Mouse (Mus musculus): ENCODE data around the gene Cox10. TPM values are rescaled to one million over a fixed set of nuclear protein-coding genes. Genes with fewer than 3 reads are reported as not detected.

Cox10 gene
- polyA plus RNA-seq, 1 experiment from 2014 or later = 28.7 TPM

DNA sequence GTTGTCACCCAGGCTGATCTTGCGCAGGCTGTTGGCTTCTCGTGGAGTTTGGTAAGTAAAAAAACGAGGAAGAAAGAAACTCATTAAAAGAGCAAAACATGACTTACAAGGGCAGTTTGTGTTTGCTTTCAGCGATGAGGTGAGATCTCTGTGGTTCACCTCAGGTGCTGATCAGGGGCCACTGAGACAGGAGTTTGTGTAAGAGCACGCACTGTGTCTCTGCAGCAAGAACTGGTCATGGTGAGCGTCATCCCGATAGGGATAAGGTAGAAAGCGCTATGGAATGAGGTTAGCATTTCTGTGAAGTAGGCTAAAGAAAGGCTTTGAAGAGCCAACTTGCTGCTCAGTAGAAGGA is 436 bp upstream of the Cox10 start:
- ATAC-seq (replicated peaks; ENCODE audit: low FRiP score) = peak; percentile 52; the same call in 1 of the 2 replicates

DNA sequence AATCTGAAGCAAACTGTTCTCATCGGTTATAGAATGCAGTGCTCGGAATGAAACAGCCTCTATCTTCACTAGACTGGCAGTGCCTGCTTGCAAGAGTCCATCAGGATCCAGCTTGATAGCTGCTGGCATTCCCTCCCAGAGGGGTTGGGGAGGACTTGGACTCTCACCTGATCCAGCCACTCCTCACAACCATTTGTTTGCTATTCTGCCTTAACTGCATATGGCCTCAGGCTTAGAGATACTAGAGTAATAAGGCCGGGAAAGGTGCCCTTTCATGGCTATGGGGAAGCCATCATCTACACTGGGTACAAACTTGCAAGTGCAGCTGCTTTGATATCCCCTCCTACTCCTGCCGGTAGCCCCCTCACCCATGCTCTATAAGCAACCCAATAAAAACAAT is 3.1 kb downstream of the Cox10 start:
- no peak overlapping the region for H3K27ac ChIP-seq
- peaks cover 12% of the 10 kb centered on the region for H3K4me1 ChIP-seq
- no peaks in the 10 kb centered on the region for H3K9me3 ChIP-seq (replicated peaks)
- no peak overlapping the region for H3K4me2 ChIP-seq
- no peaks in the 10 kb centered on the region for H3K27me3 ChIP-seq
- no peak overlapping the region for H3K9ac ChIP-seq
- H3K4me3 ChIP-seq (replicated peaks) = no peak overlapping the region
- ATAC-seq (replicated peaks; ENCODE audit: low FRiP score) = no peak
- H3K36me3 ChIP-seq = peaks cover 10% of the 10 kb centered on the region
- WGBS = 92% methylated on average over 4 of the region's 4 CpGs

More for the DNA sequence above, 436 bp upstream of the Cox10 start:
- Histone ChIP-seq H3K9me3 (replicated peaks) (no peaks in the 10 kb centered on the region), H3K4me2 (peak overlapping the region; percentile 73), H3K36me3 (peaks cover 10% of the 10 kb centered on the region; the same call in 1 of the 2 replicates), H3K4me3 (replicated peaks) (peak overlapping the region; percentile 93), H3K9ac (peak overlapping the region; percentile 89), H3K27me3 (no peaks in the 10 kb centered on the region), H3K4me1 (peaks cover 14% of the 10 kb centered on the region), H3K27ac (peak overlapping the region; percentile 92)
- under 1% methylated on average over 8 of the region's 8 CpGs for WGBS

DNA sequence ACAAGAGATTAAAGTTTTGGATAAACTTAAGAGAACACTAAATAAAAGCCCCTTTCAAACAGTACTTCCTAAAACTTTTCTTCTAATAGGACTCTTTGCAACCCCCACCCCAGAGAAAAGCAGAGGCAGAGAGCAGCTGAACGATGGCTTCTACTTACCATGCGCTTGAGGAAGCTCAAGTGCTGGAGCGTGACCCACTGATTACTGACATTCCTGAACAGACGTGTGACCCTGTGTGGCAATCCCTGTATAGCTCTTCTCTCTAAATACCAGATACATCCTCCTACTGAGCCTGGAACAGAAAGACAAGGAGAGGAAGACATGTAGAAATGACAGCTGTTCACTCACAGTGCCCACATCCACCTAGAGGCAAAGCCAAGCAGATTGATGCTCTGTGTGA is 5.9 kb downstream of the Cox10 start:
- H3K4me1 ChIP-seq = peaks cover 4% of the 10 kb centered on the region; the same call in 1 of the 2 replicates
- WGBS = 71% methylated on average over 4 of the region's 4 CpGs
- H3K27me3 ChIP-seq = no peaks in the 10 kb centered on the region
- H3K9me3 ChIP-seq (replicated peaks) = no peaks in the 10 kb centered on the region
- no peak overlapping the region for H3K4me3 ChIP-seq (replicated peaks)
- H3K36me3 ChIP-seq = peaks cover 35% of the 10 kb centered on the region
- no peak overlapping the region for H3K4me2 ChIP-seq
- no peak overlapping the region for H3K27ac ChIP-seq
- no peak for ATAC-seq (replicated peaks; ENCODE audit: low FRiP score)
- H3K9ac ChIP-seq = no peak overlapping the region

DNA sequence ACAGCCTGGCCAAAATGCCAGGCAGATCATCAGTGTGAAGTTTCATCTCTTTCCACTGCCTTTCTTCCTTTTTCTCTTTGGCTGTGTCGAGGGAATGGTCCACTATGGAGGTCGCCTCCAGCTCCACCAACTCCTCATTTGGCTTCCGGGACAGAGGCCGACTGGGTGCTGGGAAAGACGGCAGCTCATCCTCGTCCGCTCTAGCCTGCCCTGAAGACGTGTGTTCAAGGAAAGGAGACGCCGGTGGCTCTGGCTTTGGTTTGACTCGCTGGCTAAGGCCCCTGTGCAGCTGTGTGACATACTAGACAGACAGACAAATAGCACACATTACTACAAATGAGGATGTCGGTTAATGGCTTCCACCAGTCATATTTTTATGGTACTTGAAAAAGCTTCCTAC is 7.7 kb downstream of the Cox10 start:
- 94% methylated on average over 12 of the region's 12 CpGs for WGBS
- ATAC-seq (replicated peaks; ENCODE audit: low FRiP score) = no peak
- Histone ChIP-seq H3K4me3 (replicated peaks) (no peak overlapping the region), H3K36me3 (peaks cover 49% of the 10 kb centered on the region), H3K27ac (no peak overlapping the region), H3K4me1 (no peaks in the 10 kb centered on the region), H3K9me3 (replicated peaks) (no peaks in the 10 kb centered on the region), H3K4me2 (no peak overlapping the region), H3K27me3 (no peaks in the 10 kb centered on the region), H3K9ac (no peak overlapping the region)

DNA sequence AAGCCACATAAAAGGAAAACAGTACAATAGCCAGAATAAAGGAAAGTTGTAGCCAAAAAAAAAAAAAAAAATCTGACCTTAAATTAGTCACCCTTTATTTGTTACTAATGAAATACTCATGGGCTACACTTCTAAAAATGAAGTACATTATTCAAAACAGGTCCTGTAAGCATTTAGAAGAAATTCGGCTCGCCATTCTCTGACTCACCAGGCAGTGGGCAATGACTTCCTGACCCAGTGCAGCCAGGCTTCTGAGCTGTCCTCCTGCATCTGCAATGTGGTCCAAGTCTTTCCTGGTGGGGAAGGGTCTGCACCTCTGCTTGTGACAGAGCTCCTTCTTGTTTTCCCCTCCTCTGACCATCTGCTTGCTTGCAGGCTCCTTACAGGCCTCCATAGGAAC is 13.3 kb downstream of the Cox10 start:
- H3K4me2 ChIP-seq = no peak overlapping the region
- H3K4me1 ChIP-seq = no peaks in the 10 kb centered on the region
- peaks cover 54% of the 10 kb centered on the region for H3K36me3 ChIP-seq
- H3K9me3 ChIP-seq (replicated peaks) = no peaks in the 10 kb centered on the region
- no peak overlapping the region for H3K4me3 ChIP-seq (replicated peaks)
- no peaks in the 10 kb centered on the region for H3K27me3 ChIP-seq
- no peak overlapping the region for H3K9ac ChIP-seq
- WGBS = 95% methylated on average over 2 of the region's 2 CpGs
- no peak for ATAC-seq (replicated peaks; ENCODE audit: low FRiP score)
- no peak overlapping the region for H3K27ac ChIP-seq

DNA sequence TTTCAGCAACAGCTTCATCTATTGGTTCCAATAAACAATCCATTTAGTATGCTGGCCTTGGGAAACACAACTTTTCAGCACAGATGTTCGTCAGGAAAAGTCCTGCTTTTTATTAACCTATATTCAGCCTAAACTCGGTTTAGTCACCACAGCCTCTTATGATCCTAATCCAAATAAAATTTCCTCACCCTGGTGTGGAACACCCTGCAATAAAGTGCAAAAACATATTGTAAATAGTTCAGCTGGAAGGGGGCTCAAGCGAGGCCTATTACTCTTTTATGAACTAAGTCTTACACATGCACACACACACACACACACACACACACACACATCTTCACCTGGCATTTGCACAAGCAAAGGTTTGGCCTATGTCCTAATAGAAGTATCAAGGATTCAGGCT is 16.1 kb downstream of the Cox10 start:
- Histone ChIP-seq H3K36me3 (peaks cover 44% of the 10 kb centered on the region), H3K4me1 (no peaks in the 10 kb centered on the region), H3K9me3 (replicated peaks) (no peaks in the 10 kb centered on the region), H3K27ac (no peak overlapping the region), H3K4me2 (no peak overlapping the region), H3K4me3 (replicated peaks) (no peak overlapping the region), H3K9ac (no peak overlapping the region), H3K27me3 (no peaks in the 10 kb centered on the region)
- WGBS = 75% methylated on average over 3 of the region's 3 CpGs
- ATAC-seq (replicated peaks; ENCODE audit: low FRiP score) = no peak

DNA sequence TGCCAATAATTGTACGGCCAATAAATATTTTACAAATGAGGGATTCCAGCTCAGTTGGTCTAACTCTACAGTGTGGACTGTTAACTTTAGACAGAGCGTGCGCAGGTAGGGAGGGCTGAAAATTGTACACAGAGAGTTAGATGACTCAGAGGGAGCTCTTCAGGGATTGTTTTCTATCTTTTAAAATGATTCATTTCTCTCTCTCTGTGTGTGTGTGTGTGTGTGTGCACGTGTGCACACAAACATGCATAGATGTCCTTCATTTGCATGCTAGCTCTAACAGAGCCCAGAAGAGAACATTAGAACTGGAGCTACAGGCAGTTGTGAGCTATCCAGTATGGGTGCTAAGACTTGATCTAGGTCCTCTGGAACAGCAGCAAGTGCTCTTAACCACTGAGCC is 17.0 kb downstream of the Cox10 start:
- Histone ChIP-seq H3K9ac (no peak overlapping the region), H3K4me3 (replicated peaks) (no peak overlapping the region), H3K4me2 (no peak overlapping the region), H3K9me3 (replicated peaks) (no peaks in the 10 kb centered on the region), H3K36me3 (peaks cover 43% of the 10 kb centered on the region), H3K4me1 (no peaks in the 10 kb centered on the region), H3K27ac (no peak overlapping the region), H3K27me3 (no peaks in the 10 kb centered on the region)
- no peak for ATAC-seq (replicated peaks; ENCODE audit: low FRiP score)
- WGBS = 96% methylated on average over 4 of the region's 4 CpGs

DNA sequence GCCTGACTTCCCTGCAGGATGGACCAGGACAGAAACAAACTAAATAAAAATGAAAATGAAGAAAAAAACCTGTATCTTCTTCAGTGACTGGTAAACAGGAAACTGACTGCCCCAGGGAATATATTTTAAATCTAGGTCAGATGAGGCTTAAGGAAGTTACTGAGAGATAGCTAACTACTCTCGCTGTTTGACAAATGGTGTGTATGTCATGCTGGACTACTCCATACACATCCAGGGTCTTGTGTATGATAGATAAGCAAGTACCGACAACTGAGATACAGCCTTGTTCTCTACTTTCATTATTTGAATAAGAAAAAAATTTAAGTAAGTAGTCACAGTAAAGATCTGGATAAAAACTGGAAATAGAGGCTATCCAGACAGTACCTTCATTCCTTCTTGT is 20.0 kb downstream of the Cox10 start:
- Histone ChIP-seq H3K9me3 (replicated peaks) (no peaks in the 10 kb centered on the region), H3K4me1 (no peaks in the 10 kb centered on the region), H3K4me3 (replicated peaks) (no peak overlapping the region), H3K27ac (no peak overlapping the region), H3K9ac (no peak overlapping the region), H3K4me2 (no peak overlapping the region), H3K36me3 (peaks cover 25% of the 10 kb centered on the region), H3K27me3 (no peaks in the 10 kb centered on the region)
- WGBS = 87% methylated on average over 2 of the region's 2 CpGs
- no peak for ATAC-seq (replicated peaks; ENCODE audit: low FRiP score)

DNA sequence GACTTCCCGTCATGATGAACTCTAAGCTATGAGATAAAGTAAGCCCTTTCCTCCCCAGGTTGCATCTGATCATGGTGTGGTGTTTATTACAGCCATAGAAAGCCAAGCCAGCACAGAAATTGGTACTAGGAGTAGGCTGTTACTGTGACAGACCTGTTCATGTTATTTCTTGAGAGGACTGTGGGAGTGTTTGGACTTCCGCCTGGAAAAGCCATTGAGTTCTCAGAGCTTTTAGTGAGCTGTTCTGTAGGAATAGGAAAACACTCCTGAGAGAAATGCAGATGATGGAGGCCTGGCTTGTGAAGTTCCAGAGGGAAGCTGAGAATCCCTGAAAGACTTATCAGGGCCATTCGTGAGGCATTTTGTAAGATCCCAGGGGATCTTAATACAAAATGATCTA is 20.8 kb downstream of the Cox10 start:
- H3K4me2 ChIP-seq = no peak overlapping the region
- WGBS = 90% methylated on average over 3 of the region's 3 CpGs
- no peaks in the 10 kb centered on the region for H3K27me3 ChIP-seq
- ATAC-seq (replicated peaks; ENCODE audit: low FRiP score) = no peak
- H3K4me1 ChIP-seq = no peaks in the 10 kb centered on the region
- H3K9ac ChIP-seq = no peak overlapping the region
- H3K9me3 ChIP-seq (replicated peaks) = no peaks in the 10 kb centered on the region
- no peak overlapping the region for H3K27ac ChIP-seq
- peaks cover 24% of the 10 kb centered on the region for H3K36me3 ChIP-seq
- H3K4me3 ChIP-seq (replicated peaks) = no peak overlapping the region

DNA sequence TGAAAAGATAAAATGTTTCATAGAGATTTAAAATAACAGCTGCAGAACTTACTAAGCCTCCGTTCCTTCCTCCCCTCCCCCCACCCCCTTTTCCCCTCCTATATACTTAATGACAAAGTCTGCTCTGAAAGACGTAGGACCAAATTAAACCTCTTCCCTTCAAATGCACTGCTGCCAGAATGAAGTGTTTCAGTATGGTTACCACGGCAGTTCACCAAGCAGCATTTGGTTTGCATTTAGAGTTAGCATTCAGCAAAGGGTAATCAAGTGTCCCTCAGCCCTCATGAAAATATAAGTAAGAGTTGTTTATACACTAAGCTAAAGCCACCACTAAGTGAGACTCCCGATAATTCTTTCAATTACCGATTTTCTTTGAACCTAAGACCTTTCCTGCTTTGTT is 25.9 kb downstream of the Cox10 start:
- Histone ChIP-seq H3K27me3 (no peaks in the 10 kb centered on the region), H3K4me1 (no peaks in the 10 kb centered on the region)
- 71% methylated on average over 5 of the region's 5 CpGs for WGBS

DNA sequence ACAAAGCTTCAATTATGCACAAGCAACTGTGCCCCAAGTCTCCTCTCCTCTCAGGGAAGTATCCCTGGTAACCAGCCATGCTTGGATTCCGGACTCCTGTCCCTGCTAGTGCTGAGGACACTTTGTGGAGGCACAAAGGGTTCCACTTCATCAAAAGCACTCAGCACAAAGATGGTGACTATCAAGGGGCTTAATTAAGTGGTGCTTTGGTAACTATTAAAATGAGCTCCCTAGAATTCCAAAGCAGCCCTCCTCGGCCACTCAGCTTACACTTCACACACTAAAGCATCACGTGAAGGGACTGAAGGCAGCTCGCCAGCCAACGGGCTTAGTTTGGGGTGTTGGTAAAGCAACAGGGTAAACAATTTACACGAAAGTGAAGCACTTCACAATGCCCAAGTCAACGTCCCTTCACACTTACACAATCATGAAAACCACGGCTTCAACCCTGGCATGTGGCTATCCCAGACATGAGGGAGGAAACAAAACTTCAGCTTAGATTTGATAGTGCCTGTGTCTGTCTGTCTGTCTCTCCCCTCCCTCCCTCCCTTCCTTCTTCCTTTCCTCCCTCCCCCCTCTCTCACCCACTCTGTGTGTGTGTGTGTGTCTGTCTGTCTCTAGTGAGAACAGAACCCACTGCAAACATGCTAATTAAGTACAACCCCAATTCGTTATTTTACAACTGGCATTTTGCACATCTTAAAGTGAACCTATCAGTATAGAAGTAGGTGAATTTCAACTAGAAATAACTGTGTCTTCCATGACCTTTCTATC is 27.9 kb downstream of the Cox10 start:
- Histone ChIP-seq H3K4me2 (no peak overlapping the region), H3K9ac (no peak overlapping the region), H3K4me1 (no peaks in the 10 kb centered on the region), H3K27me3 (no peaks in the 10 kb centered on the region), H3K9me3 (replicated peaks) (no peaks in the 10 kb centered on the region), H3K4me3 (replicated peaks) (no peak overlapping the region), H3K36me3 (no peaks in the 10 kb centered on the region), H3K27ac (no peak overlapping the region)
- ATAC-seq (replicated peaks; ENCODE audit: low FRiP score) = no peak
- 77% methylated on average over 9 of the region's 9 CpGs for WGBS

More for the DNA sequence above, 25.9 kb downstream of the Cox10 start:
- ATAC-seq (replicated peaks; ENCODE audit: low FRiP score) = no peak
- H3K4me2 ChIP-seq = no peak overlapping the region
- no peak overlapping the region for H3K4me3 ChIP-seq (replicated peaks)
- H3K9me3 ChIP-seq (replicated peaks) = no peaks in the 10 kb centered on the region
- H3K9ac ChIP-seq = no peak overlapping the region
- no peak overlapping the region for H3K27ac ChIP-seq
- H3K36me3 ChIP-seq = peaks cover 6% of the 10 kb centered on the region

DNA sequence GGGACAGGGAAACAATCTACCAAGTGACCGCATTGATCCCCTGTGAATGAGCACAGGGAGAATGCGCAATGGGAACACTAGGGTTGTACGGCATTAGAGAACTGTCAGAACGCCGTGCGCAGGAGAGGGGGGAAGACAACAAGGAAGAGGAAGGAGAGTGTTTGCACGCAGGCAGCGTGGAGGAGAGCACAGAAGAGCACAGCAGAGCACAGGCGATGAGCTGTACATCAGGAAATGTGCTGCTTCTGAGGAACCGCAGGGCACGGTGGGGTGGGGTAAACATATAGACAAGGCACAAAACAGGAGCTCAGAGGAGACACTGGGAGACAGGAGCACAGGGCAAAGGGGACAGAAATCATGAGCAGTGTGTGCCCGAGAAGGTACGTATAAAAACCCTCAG is 31.8 kb downstream of the Cox10 start:
- Histone ChIP-seq H3K27ac (no peak overlapping the region), H3K4me3 (replicated peaks) (no peak overlapping the region), H3K4me2 (no peak overlapping the region), H3K27me3 (no peaks in the 10 kb centered on the region), H3K9ac (no peak overlapping the region), H3K4me1 (no peaks in the 10 kb centered on the region), H3K36me3 (no peaks in the 10 kb centered on the region), H3K9me3 (replicated peaks) (no peaks in the 10 kb centered on the region)
- ATAC-seq (replicated peaks; ENCODE audit: low FRiP score) = no peak
- 81% methylated on average over 13 of the region's 13 CpGs for WGBS

DNA sequence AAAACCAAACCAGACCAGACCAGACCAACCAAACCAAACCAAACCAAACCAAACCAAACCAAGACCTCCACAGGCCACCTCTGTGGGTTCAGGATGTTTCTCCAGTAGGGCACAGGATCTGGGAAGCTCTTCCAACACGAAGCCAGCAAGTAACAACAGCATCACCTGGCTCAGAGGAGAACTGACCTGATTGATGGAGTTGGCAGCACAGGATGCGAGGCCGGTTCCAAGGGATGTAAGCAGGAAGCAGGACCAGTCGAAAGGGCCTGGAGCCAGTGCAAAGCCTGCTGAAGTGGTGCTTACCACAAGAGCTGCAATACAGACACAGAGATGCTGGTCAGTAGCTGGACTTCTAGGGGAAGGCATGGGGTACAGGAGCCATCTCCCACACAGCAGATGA is 34.2 kb downstream of the Cox10 start:
- H3K4me2 ChIP-seq = no peak overlapping the region
- no peaks in the 10 kb centered on the region for H3K36me3 ChIP-seq
- WGBS = 87% methylated on average over 4 of the region's 4 CpGs
- no peak overlapping the region for H3K27ac ChIP-seq
- no peak for ATAC-seq (replicated peaks; ENCODE audit: low FRiP score)
- H3K4me3 ChIP-seq (replicated peaks) = no peak overlapping the region
- no peaks in the 10 kb centered on the region for H3K27me3 ChIP-seq
- H3K9me3 ChIP-seq (replicated peaks) = no peaks in the 10 kb centered on the region
- no peaks in the 10 kb centered on the region for H3K4me1 ChIP-seq
- no peak overlapping the region for H3K9ac ChIP-seq

Data from kidney, embryonic 15.5 days (tissue).